Mouse (Mus musculus): ENCODE results near the gene Slc25a25. TPM values are rescaled to one million over a fixed set of nuclear protein-coding genes. Genes with fewer than 3 reads are reported as not detected.

Gene Slc25a25
- polyA plus RNA-seq, 1 experiment from 2014 or later, result 36.9 TPM

- no peaks in the 10 kb centered on the region for H3K27me3 ChIP-seq (ENCODE audit: insufficient read depth, low read length)
- no peak overlapping the region for H3K9ac ChIP-seq (replicated peaks)
- H3K9me3 ChIP-seq (ENCODE audit: low read length), result no peaks in the 10 kb centered on the region
- TF ChIP-seq EP300 (IDR thresholded peaks at IDR 0.05; ENCODE audit: low read depth), result no peak
- no peak for TF ChIP-seq CTCF (IDR thresholded peaks at IDR 0.05; ENCODE audit: low read depth)
- H3K36me3 ChIP-seq (replicated peaks; ENCODE audit: insufficient read depth, low read length), result no peaks in the 10 kb centered on the region
- ATAC-seq (no peak), DNase-seq (no peak)
- H3K4me2 ChIP-seq (ENCODE audit: low read depth, low read length), result no peak overlapping the region
- peak overlapping the region; percentile 53 for H3K27ac ChIP-seq (ENCODE audit: low read depth)
- WGBS (ENCODE audit: insufficient replicate concordance), result 51% methylated on average over 8 of the region's 8 CpGs
- H3K4me1 ChIP-seq (ENCODE audit: insufficient read depth), result peaks cover 54% of the 10 kb centered on the region
- H3K4me3 ChIP-seq (ENCODE audit: low read depth, low read length), result no peak overlapping the region
These were observed 23.0 kb downstream of the Slc25a25 start for GRCm38 (mm10) chr2:32428262-32428722.

GRCm38 (mm10) chr2:32427720-32428119 lies 23.5 kb downstream of the Slc25a25 start:
- Histone ChIP-seq H3K4me3 (ENCODE audit: low read depth, low read length) (no peak overlapping the region), H3K4me1 (ENCODE audit: insufficient read depth) (peaks cover 59% of the 10 kb centered on the region), H3K36me3 (replicated peaks; ENCODE audit: insufficient read depth, low read length) (no peaks in the 10 kb centered on the region), H3K4me2 (ENCODE audit: low read depth, low read length) (no peak overlapping the region), H3K27me3 (ENCODE audit: insufficient read depth, low read length) (no peaks in the 10 kb centered on the region), H3K27ac (ENCODE audit: low read depth) (peak overlapping the region; percentile 53), H3K9ac (replicated peaks) (no peak overlapping the region), H3K9me3 (ENCODE audit: low read length) (no peaks in the 10 kb centered on the region)
- TF ChIP-seq EP300 (IDR thresholded peaks at IDR 0.05; ENCODE audit: low read depth) (no peak), CTCF (IDR thresholded peaks at IDR 0.05; ENCODE audit: low read depth) (no peak)
- 68% methylated on average over 5 of the region's 5 CpGs for WGBS (ENCODE audit: insufficient replicate concordance)
- no peak for DNase-seq
- ATAC-seq, result peak; percentile 15

- ATAC-seq (no peak), DNase-seq (no peak)
- Histone ChIP-seq H3K4me1 (ENCODE audit: insufficient read depth) (peaks cover 63% of the 10 kb centered on the region), H3K9me3 (ENCODE audit: low read length) (no peaks in the 10 kb centered on the region), H3K9ac (replicated peaks) (no peak overlapping the region), H3K27me3 (ENCODE audit: insufficient read depth, low read length) (no peaks in the 10 kb centered on the region), H3K36me3 (replicated peaks; ENCODE audit: insufficient read depth, low read length) (peaks cover 6% of the 10 kb centered on the region), H3K27ac (ENCODE audit: low read depth) (peak overlapping the region; percentile 17; the same call in 1 of the 2 replicates), H3K4me2 (ENCODE audit: low read depth, low read length) (no peak overlapping the region), H3K4me3 (ENCODE audit: low read depth, low read length) (no peak overlapping the region)
- 83% methylated on average over 1 of the region's 1 CpGs for WGBS (ENCODE audit: insufficient replicate concordance)
- TF ChIP-seq CTCF (IDR thresholded peaks at IDR 0.05; ENCODE audit: low read depth) (no peak), EP300 (IDR thresholded peaks at IDR 0.05; ENCODE audit: low read depth) (no peak)
These were observed 25.1 kb downstream of the Slc25a25 start for GRCm38 (mm10) chr2:32426141-32426540.

- Histone ChIP-seq H3K4me3 (ENCODE audit: low read depth, low read length) (no peak overlapping the region), H3K27me3 (ENCODE audit: insufficient read depth, low read length) (no peaks in the 10 kb centered on the region), H3K4me2 (ENCODE audit: low read depth, low read length) (no peak overlapping the region), H3K9me3 (ENCODE audit: low read length) (no peaks in the 10 kb centered on the region), H3K9ac (replicated peaks) (no peak overlapping the region), H3K4me1 (ENCODE audit: insufficient read depth) (peaks cover 61% of the 10 kb centered on the region), H3K27ac (ENCODE audit: low read depth) (peak overlapping the region; percentile 91; the same call in 1 of the 2 replicates), H3K36me3 (replicated peaks; ENCODE audit: insufficient read depth, low read length) (peaks cover 10% of the 10 kb centered on the region)
- WGBS (ENCODE audit: insufficient replicate concordance), result 82% methylated on average over 5 of the region's 5 CpGs
- TF ChIP-seq CTCF (IDR thresholded peaks at IDR 0.05; ENCODE audit: low read depth) (no peak), EP300 (IDR thresholded peaks at IDR 0.05; ENCODE audit: low read depth) (no peak)
- ATAC-seq (no peak), DNase-seq (no peak)
These were observed 25.7 kb downstream of the Slc25a25 start for GRCm38 (mm10) chr2:32425568-32425967.

- Histone ChIP-seq H3K36me3 (replicated peaks; ENCODE audit: insufficient read depth, low read length) (peaks cover 17% of the 10 kb centered on the region), H3K4me3 (ENCODE audit: low read depth, low read length) (no peak overlapping the region), H3K9me3 (ENCODE audit: low read length) (no peaks in the 10 kb centered on the region), H3K27ac (ENCODE audit: low read depth) (peak overlapping the region; percentile 91), H3K27me3 (ENCODE audit: insufficient read depth, low read length) (no peaks in the 10 kb centered on the region), H3K9ac (replicated peaks) (no peak overlapping the region; the same call in 1 of the 2 replicates), H3K4me2 (ENCODE audit: low read depth, low read length) (no peak overlapping the region), H3K4me1 (ENCODE audit: insufficient read depth) (peaks cover 63% of the 10 kb centered on the region)
- 44% methylated on average over 3 of the region's 3 CpGs for WGBS (ENCODE audit: insufficient replicate concordance)
- no peak for ATAC-seq
- DNase-seq, result no peak
- TF ChIP-seq EP300 (IDR thresholded peaks at IDR 0.05; ENCODE audit: low read depth), result no peak
- TF ChIP-seq CTCF (IDR thresholded peaks at IDR 0.05; ENCODE audit: low read depth), result no peak
These were observed 26.4 kb downstream of the Slc25a25 start for GRCm38 (mm10) chr2:32424796-32425195.

- TF ChIP-seq EP300 (IDR thresholded peaks at IDR 0.05; ENCODE audit: low read depth) (peak; percentile 87), CTCF (IDR thresholded peaks at IDR 0.05; ENCODE audit: low read depth) (peak; percentile 15; the same call in 1 of the 2 replicates)
- peak overlapping the region; percentile 59 for H3K4me3 ChIP-seq (ENCODE audit: low read depth, low read length)
- H3K4me1 ChIP-seq (ENCODE audit: insufficient read depth), result peaks cover 55% of the 10 kb centered on the region
- H3K36me3 ChIP-seq (replicated peaks; ENCODE audit: insufficient read depth, low read length), result peaks cover 27% of the 10 kb centered on the region
- 15% methylated on average over 14 of the region's 14 CpGs for WGBS (ENCODE audit: insufficient replicate concordance)
- ATAC-seq (peak; percentile 87), DNase-seq (peak; percentile 69)
- H3K27me3 ChIP-seq (ENCODE audit: insufficient read depth, low read length), result no peaks in the 10 kb centered on the region
- peak overlapping the region; percentile 81 for H3K9ac ChIP-seq (replicated peaks)
- H3K9me3 ChIP-seq (ENCODE audit: low read length), result no peaks in the 10 kb centered on the region
- H3K4me2 ChIP-seq (ENCODE audit: low read depth, low read length), result peak overlapping the region; percentile 67
- H3K27ac ChIP-seq (ENCODE audit: low read depth), result peak overlapping the region; percentile 88
These were observed 27.5 kb downstream of the Slc25a25 start for GRCm38 (mm10) chr2:32423481-32424331.

Measured in liver, postnatal 0 days (tissue).